Mouse (Mus musculus) intestine, postnatal 0 days (tissue): ENCODE measurements around the gene Zdhhc11. TPM values are rescaled to one million over a fixed set of nuclear protein-coding genes. Genes with fewer than 3 reads are reported as not detected.

ENCODE experiments used
- ATAC-seq: fragments of 200-750 bp; cut with Nextera tagmentation; 2 replicates; pipeline ENCODE4 v1.8.0; 2017; ENCODE audit warnings: mild to moderate bottlenecking, moderate TSS enrichment, moderate library complexity
- H3K27ac ChIP-seq: fragments of 300-500 bp; sonication (generic); 2 replicates; pipeline ENCODE4 v1.5.1; 2014; ENCODE audit warnings: mild to moderate bottlenecking, low read depth, low read length, moderate library complexity
- H3K27me3 ChIP-seq: fragments of 300-500 bp; sonication (generic); replicated peaks from 2 replicates; pipeline ENCODE4 v1.6.1; 2014; ENCODE audit warnings: low read length, mixed read lengths; ENCODE audit not compliant: control insufficient read depth, insufficient read depth
- H3K36me3 ChIP-seq: fragments of 300-500 bp; sonication (generic); 2 replicates; pipeline ENCODE4 v1.6.1; 2014; ENCODE audit warnings: mild to moderate bottlenecking, moderate library complexity; ENCODE audit not compliant: control insufficient read depth, insufficient read depth
- H3K4me1 ChIP-seq: fragments of 300-500 bp; sonication (generic); replicated peaks from 2 replicates; pipeline ENCODE4 v1.6.1; 2014; ENCODE audit warnings: antibody characterized with exemption, low read length, mixed read lengths; ENCODE audit not compliant: control insufficient read depth, insufficient read depth
- H3K4me2 ChIP-seq: fragments of 300-500 bp; sonication (generic); replicated peaks from 2 replicates; pipeline ENCODE4 v1.6.1; 2014; ENCODE audit warnings: low read depth, mild to moderate bottlenecking, moderate library complexity
- H3K4me3 ChIP-seq: fragments of 300-500 bp; sonication (generic); 2 replicates; pipeline ENCODE4 v1.5.1; 2014; ENCODE audit warnings: low read depth, low read length
- H3K9ac ChIP-seq: fragments of 300-500 bp; sonication (generic); 2 replicates; pipeline ENCODE4 v1.6.1; 2014; ENCODE audit warnings: mild to moderate bottlenecking, low read depth, low read length
- H3K9me3 ChIP-seq: fragments of 300-500 bp; sonication (generic); 2 replicates; pipeline ENCODE4 v1.6.1; 2016; ENCODE audit warnings: mixed run types; ENCODE audit not compliant: control insufficient read depth
- CTCF ChIP-seq: sonication (generic); IDR thresholded peaks from 2 replicates; pipeline ENCODE4 v1.5.1; 2016; ENCODE audit warnings: low read depth, mild to moderate bottlenecking, control low read depth, antibody characterized with exemption, moderate library complexity
- WGBS: fragments of 180-500 bp; shearing (Covaris S2); extraction: QIAGEN DNeasy Blood & Tissue Kit; methylation state at CpG from one replicate; pipeline ENCODE4 v1.1.7; 2014; 5-methylcytosine and 5-hydroxymethylcytosine counted together
- microRNA-seq: library from miRNA; unstranded; fragments of <30 nt; microRNA quantifications from one replicate; pipeline ENCODE4, GENCODE M21; 2016
- polyA plus RNA-seq: library from polyadenylated mRNA; unstranded; fragments of >200 nt; fragmentation: Nextera tagmentation; extraction: Ambion mirVana; gene quantifications from 2 replicates; pipeline ENCODE4 v1.2.1, GENCODE M21; 2015

Zdhhc11 gene
- polyA plus RNA-seq, 1 experiment from 2014 or later, result not detected

- no peak overlapping the region for H3K4me2 ChIP-seq
- 74% methylated on average over 2 of the region's 2 CpGs for WGBS
- peaks cover 42% of the 10 kb centered on the region for H3K36me3 ChIP-seq
- no peaks in the 10 kb centered on the region for H3K9me3 ChIP-seq
- H3K4me1 ChIP-seq, result no peaks in the 10 kb centered on the region
- no peaks in the 10 kb centered on the region for H3K27me3 ChIP-seq
- no peak overlapping the region for H3K9ac ChIP-seq
- H3K4me3 ChIP-seq, result no peak overlapping the region
- no peak overlapping the region for H3K27ac ChIP-seq
- TF ChIP-seq CTCF, result no peak
- no peak for ATAC-seq
Measured at GRCm38 (mm10) chr13:74034756-74035155, 71.1 kb downstream of the Zdhhc11 start.

DNA sequence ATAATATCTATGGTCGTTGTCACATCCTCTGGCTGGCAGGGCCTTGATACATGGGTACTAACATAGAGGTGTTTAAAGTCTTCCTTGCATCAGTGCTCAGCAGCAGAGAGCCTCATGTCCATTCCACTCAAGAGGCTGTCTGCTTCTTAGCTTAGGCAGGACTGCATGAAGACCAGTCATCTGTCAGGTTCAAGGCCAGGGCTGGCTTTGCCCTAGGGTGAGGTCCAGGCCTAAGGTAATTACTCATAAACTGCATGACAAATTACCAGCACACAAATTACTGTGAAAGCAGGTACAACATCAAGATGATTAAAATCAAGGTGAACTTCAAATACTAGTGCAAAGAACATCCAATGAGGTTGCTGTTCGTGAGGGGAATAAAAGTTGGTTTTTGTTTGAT lies 72.1 kb downstream of the Zdhhc11 start:
- H3K9me3 ChIP-seq, result no peaks in the 10 kb centered on the region
- H3K4me1 ChIP-seq, result no peaks in the 10 kb centered on the region
- H3K27ac ChIP-seq, result no peak overlapping the region
- no peak overlapping the region for H3K4me2 ChIP-seq
- peaks cover 49% of the 10 kb centered on the region for H3K36me3 ChIP-seq
- no peak overlapping the region for H3K9ac ChIP-seq
- no peaks in the 10 kb centered on the region for H3K27me3 ChIP-seq
- TF ChIP-seq CTCF, result no peak
- H3K4me3 ChIP-seq, result no peak overlapping the region
- ATAC-seq, result no peak
- WGBS, result 88% methylated on average over 2 of the region's 2 CpGs

GRCm38 (mm10) chr13:74039926-74040325 lies 76.3 kb downstream of the Zdhhc11 start:
- no peak for TF ChIP-seq CTCF
- H3K9ac ChIP-seq, result 0 out of 2 replicates have a peak overlapping the region, but pooled peaks have one; percentile 7
- no peak for ATAC-seq
- no peak overlapping the region for H3K4me3 ChIP-seq
- WGBS, result 83% methylated on average over 3 of the region's 3 CpGs
- peaks cover 32% of the 10 kb centered on the region for H3K36me3 ChIP-seq
- no peaks in the 10 kb centered on the region for H3K4me1 ChIP-seq
- no peak overlapping the region for H3K27ac ChIP-seq
- H3K9me3 ChIP-seq, result no peaks in the 10 kb centered on the region
- no peaks in the 10 kb centered on the region for H3K27me3 ChIP-seq
- H3K4me2 ChIP-seq, result no peak overlapping the region

Small RNA genes within 50 kb of the gene (microRNA-seq; reads per million reads assigned to microRNA genes)
- gene Gm25197, result not detected

Other genes with a start within 250 kb of the Zdhhc11 start
- 12.9 and 13.4 TPM in 2 replicates for gene Slc12a7, start 230.8 kb upstream of the Zdhhc11 start, polyA plus RNA-seq
- 4.1 and 4.6 TPM in 2 replicates for gene Nkd2, start 116.2 kb upstream of the Zdhhc11 start, polyA plus RNA-seq
- gene Trip13, start 26.1 kb upstream of the Zdhhc11 start, polyA plus RNA-seq, result 8.4 and 12.1 TPM in 2 replicates
- 23.2 and 24.0 TPM in 2 replicates for gene Brd9, start 26.0 kb upstream of the Zdhhc11 start, polyA plus RNA-seq
- 3.2 and 3.4 TPM in 2 replicates for gene Tppp, start 45.6 kb downstream of the Zdhhc11 start, polyA plus RNA-seq
- 4.1 and 6.5 TPM in 2 replicates for gene Cep72, start 98.4 kb downstream of the Zdhhc11 start, polyA plus RNA-seq
- gene Slc9a3, start 157.6 kb downstream of the Zdhhc11 start, polyA plus RNA-seq, result 21.9 and 25.3 TPM in 2 replicates
- 41.8 and 42.8 TPM in 2 replicates for gene Exoc3, start 244.9 kb downstream of the Zdhhc11 start, polyA plus RNA-seq